Mouse (Mus musculus): ENCODE results near the gene Sumf1. TPM values are rescaled to one million over a fixed set of nuclear protein-coding genes. Genes with fewer than 3 reads are reported as not detected.

Sumf1 gene
- total and polyA plus RNA-seq, 3 experiments = 11.0 to 23.1 (median 14.9) TPM

DNA sequence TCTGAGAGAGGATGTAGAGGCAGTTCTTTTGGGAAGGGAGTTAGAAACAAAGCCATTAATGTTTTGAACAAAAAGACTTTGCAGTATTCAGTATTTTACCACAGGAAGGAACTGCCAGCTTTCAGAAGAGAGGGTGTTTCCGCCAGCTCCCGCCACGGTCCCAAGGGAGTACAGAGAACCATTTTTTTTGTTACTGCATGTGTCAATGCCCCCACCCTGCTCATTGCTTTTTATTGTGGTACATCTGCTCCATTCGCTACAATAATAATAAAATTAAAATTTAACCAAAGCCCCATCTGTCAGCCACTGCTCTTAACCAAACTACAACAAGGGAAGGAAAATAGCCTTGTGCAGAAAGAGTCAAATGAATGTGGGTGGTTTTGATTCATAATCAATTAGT lies 7.2 kb upstream of the Sumf1 start:
- dilution Hi-C loops (cut with MboI; ENCODE audit: extremely low pct_ligation_motif_present, extremely low pct_unique_long_range_greater_than_20kb, low sequenced_read_pairs) = no loop called here
- in situ Hi-C loops (cut with MboI; ENCODE audit: low pct_ligation_motif_present, low pct_unique_long_range_greater_than_20kb, low sequenced_read_pairs) = no loop called here
- Histone ChIP-seq H3K4me1 (ENCODE audit: control insufficient read depth in 1 of 2, insufficient read depth in 2 of 2) (peaks cover 15 to 31% of the 10 kb centered on the region in 2 experiments), H3K9ac (ENCODE audit: insufficient read depth, low read depth) (peak overlapping the region; percentile 33), H3K79me2 (replicated peaks; ENCODE audit: control insufficient read depth, extremely low read depth, insufficient read depth, poor library complexity, severe bottlenecking) (no peaks in the 10 kb centered on the region), H3K27ac (ENCODE audit: insufficient read depth, low read depth) (no peak overlapping the region), H3K4me2 (ENCODE audit: insufficient read depth, low read depth, poor library complexity, severe bottlenecking) (peak overlapping the region; percentile 40; the same call in 1 of the 2 replicates), H3K9me3 (replicated peaks; ENCODE audit: low read length) (no peaks in the 10 kb centered on the region), H3K27me3 (replicated peaks) (no peaks in the 10 kb centered on the region), H3K4me3 (replicated peaks in 1 of 3; ENCODE audit: low read depth in 2 of 3, low read length in 2 of 3, poor library complexity in 1 of 3) (no peak overlapping the region), H3K36me3 (replicated peaks in 1 of 2; ENCODE audit: control insufficient read depth in 1 of 2, insufficient read depth in 1 of 2, low read length in 1 of 2) (no peaks in the 10 kb centered on the region)
- peak; percentile 74 for DNase-seq (ENCODE audit: extremely low read depth)
- TF ChIP-seq ZMIZ1 (IDR thresholded peaks at IDR 0.05; ENCODE audit: low read depth, low read length) = no peak
- TF ChIP-seq EP300 (IDR thresholded peaks at IDR 0.05; ENCODE audit: low read length) = peak; percentile 82
- peak; percentile 28; the same call in 1 of the 2 replicates for TF ChIP-seq HCFC1 (IDR thresholded peaks at IDR 0.05; ENCODE audit: low read depth, low read length)
- no peak for TF ChIP-seq NELFE (IDR thresholded peaks at IDR 0.05; ENCODE audit: low read depth, low read length)
- TF ChIP-seq MYC (IDR thresholded peaks at IDR 0.05; ENCODE audit: low read depth, low read length) = 0 out of 2 replicates have a peak, but pooled peaks have one; percentile 48
- TF ChIP-seq TCF12 (IDR thresholded peaks at IDR 0.05; ENCODE audit: low read depth, low read length) = 0 out of 2 replicates have a peak, but pooled peaks have one; percentile 54
- TF ChIP-seq UBTF (IDR thresholded peaks at IDR 0.05; ENCODE audit: low read depth, low read length) = no peak
- no peak for TF ChIP-seq ELF1 (IDR thresholded peaks at IDR 0.05; ENCODE audit: low read depth, low read length)
- no peak for TF ChIP-seq MAFK (IDR thresholded peaks at IDR 0.05; ENCODE audit: insufficient replicate concordance, low read length)
- peak; percentile 97 for TF ChIP-seq ZNF384 (IDR thresholded peaks at IDR 0.05; ENCODE audit: low read depth, low read length)
- TF ChIP-seq USF1 (IDR thresholded peaks at IDR 0.05; ENCODE audit: low read depth, low read length) = no peak
- no peak for TF ChIP-seq MXI1 (IDR thresholded peaks at IDR 0.05; ENCODE audit: low read depth, low read length)
- no peak for TF ChIP-seq CHD2 (IDR thresholded peaks at IDR 0.05; ENCODE audit: low read length)
- no peak for TF ChIP-seq ZC3H11A (IDR thresholded peaks at IDR 0.05; ENCODE audit: low read depth, low read length)
- TF ChIP-seq BHLHE40 (IDR thresholded peaks at IDR 0.05; ENCODE audit: low read depth, low read length) = peak; percentile 62
- no peak for TF ChIP-seq GABPA (IDR thresholded peaks at IDR 0.05; ENCODE audit: insufficient replicate concordance, low read depth, low read length)
- no peak for TF ChIP-seq NRF1 (IDR thresholded peaks at IDR 0.05; ENCODE audit: low read depth, low read length)
- no peak for TF ChIP-seq TBP (conservative IDR thresholded peaks at IDR 0.05; ENCODE audit: low read depth, low read length)
- no peak for TF ChIP-seq JUN (IDR thresholded peaks at IDR 0.05; ENCODE audit: insufficient read depth, low read depth, low read length)
- no peak for TF ChIP-seq E2F4 (IDR thresholded peaks at IDR 0.05; ENCODE audit: insufficient replicate concordance, low read depth, low read length)
- TF ChIP-seq RCOR1 (conservative IDR thresholded peaks at IDR 0.05; ENCODE audit: low read depth, low read length) = no peak
- TF ChIP-seq JUND (conservative IDR thresholded peaks at IDR 0.05; ENCODE audit: low read depth, low read length) = no peak
- TF ChIP-seq MAX (IDR thresholded peaks at IDR 0.05; ENCODE audit: low read length) = no peak
- TF ChIP-seq POLR2A (IDR thresholded peaks at IDR 0.05; ENCODE audit: low read depth, low read length) = no peak
- no peak for TF ChIP-seq USF2 (conservative IDR thresholded peaks at IDR 0.05; ENCODE audit: low read depth, low read length)
- no peak for TF ChIP-seq ZKSCAN1 (IDR thresholded peaks at IDR 0.05; ENCODE audit: borderline replicate concordance, low read depth, low read length)
- TF ChIP-seq KAT2A (IDR thresholded peaks at IDR 0.05; ENCODE audit: insufficient replicate concordance, low read length) = 0 out of 2 replicates have a peak, but pooled peaks have one; percentile 59
- TF ChIP-seq PAX5 (IDR thresholded peaks at IDR 0.05; ENCODE audit: low read length) = no peak
- TF ChIP-seq SMC3 (IDR thresholded peaks at IDR 0.05; ENCODE audit: low read depth, low read length) = no peak
- peak; percentile 78 for TF ChIP-seq IRF4 (IDR thresholded peaks at IDR 0.05; ENCODE audit: low read depth, low read length)
- TF ChIP-seq ETS1 (conservative IDR thresholded peaks at IDR 0.05; ENCODE audit: low read depth, low read length) = peak; percentile 58
- TF ChIP-seq CHD1 (IDR thresholded peaks at IDR 0.05; ENCODE audit: low read depth, low read length) = no peak
- TF ChIP-seq MAZ (IDR thresholded peaks at IDR 0.05; ENCODE audit: low read depth, low read length) = peak; percentile 90
- no peak for TF ChIP-seq SIN3A (IDR thresholded peaks at IDR 0.05; ENCODE audit: low read length)
- no peak for TF ChIP-seq POLR2AphosphoS2 (IDR thresholded peaks at IDR 0.05; ENCODE audit: low read depth, low read length)
- TF ChIP-seq CTCF (conservative IDR thresholded peaks at IDR 0.05 in 1 of 2, IDR thresholded peaks at IDR 0.05 in 1 of 2; ENCODE audit: low read depth in 2 of 2, low read length in 2 of 2) = no peak
- TF ChIP-seq RAD21 (IDR thresholded peaks at IDR 0.05; ENCODE audit: low read depth, low read length) = no peak
- TF ChIP-seq MEF2A (IDR thresholded peaks at IDR 0.05; ENCODE audit: borderline replicate concordance, low read depth, low read length) = no peak

All from CH12.LX (cell line).